Mouse (Mus musculus) liver, embryonic 15.5 days (tissue): ENCODE measurements around the gene Rbm43. TPM values are rescaled to one million over a fixed set of nuclear protein-coding genes. Genes with fewer than 3 reads are reported as not detected.

Source experiments
- ATAC-seq: fragments of 200-750 bp; cut with Nextera tagmentation; 2 replicates; pipeline ENCODE4 v1.8.0; 2017; ENCODE audit warnings: moderate number of reproducible peaks, mild to moderate bottlenecking, moderate library complexity; ENCODE audit not compliant: insufficient read depth
- H3K27ac ChIP-seq: fragments of 300-500 bp; sonication (generic); replicated peaks from 2 replicates; pipeline ENCODE4 v1.5.1; 2015; ENCODE audit warnings: mild to moderate bottlenecking, inconsistent platforms
- H3K27me3 ChIP-seq: fragments of 300-500 bp; sonication (generic); 2 replicates; pipeline ENCODE4 v1.6.1; 2015; ENCODE audit warnings: mild to moderate bottlenecking, inconsistent platforms
- H3K36me3 ChIP-seq: fragments of 300-500 bp; sonication (generic); replicated peaks from 2 replicates; pipeline ENCODE4 v1.6.1; 2015; ENCODE audit warnings: moderate library complexity, mild to moderate bottlenecking, inconsistent platforms
- H3K4me1 ChIP-seq: fragments of 300-500 bp; sonication (generic); replicated peaks from 2 replicates; pipeline ENCODE4 v1.6.1; 2015; ENCODE audit warnings: inconsistent platforms
- H3K4me2 ChIP-seq: fragments of 300-500 bp; sonication (generic); 2 replicates; pipeline ENCODE4 v1.6.1; 2015; ENCODE audit warnings: moderate library complexity, mild to moderate bottlenecking, inconsistent platforms
- H3K4me3 ChIP-seq: fragments of 300-500 bp; sonication (generic); replicated peaks from 2 replicates; pipeline ENCODE4 v1.5.1; 2015; ENCODE audit warnings: mild to moderate bottlenecking, inconsistent platforms
- H3K9ac ChIP-seq: fragments of 300-500 bp; sonication (generic); 2 replicates; pipeline ENCODE4 v1.6.1; 2015; ENCODE audit warnings: moderate library complexity, mild to moderate bottlenecking, inconsistent platforms
- H3K9me3 ChIP-seq: fragments of 300-500 bp; sonication (generic); replicated peaks from 2 replicates; pipeline ENCODE4 v1.6.1; 2016; ENCODE audit warnings: inconsistent platforms
- WGBS: fragments of 180-500 bp; shearing (Covaris S2); methylation state at CpG from one replicate; pipeline ENCODE4 v1.1.7; 2015; ENCODE audit warnings: mixed read lengths; ENCODE audit not compliant: insufficient replicate concordance; 5-methylcytosine and 5-hydroxymethylcytosine counted together
- polyA plus RNA-seq: library from polyadenylated mRNA; unstranded; fragments of >200 nt; fragmentation: Nextera tagmentation; extraction: Ambion mirVana; gene quantifications from 2 replicates; pipeline ENCODE4 v1.2.1, GENCODE M21; 2015

The Rbm43 gene
- polyA plus RNA-seq: 20.3 and 22.0 TPM in 2 replicates

GRCm38 (mm10) chr2:51934574-51935334 is at the start of gene Rbm43:
Gene Rbm43 (minus strand): TSS chr2:51935163.
- Histone ChIP-seq H3K9ac (peak within 1 kb of the TSS; percentile 84), H3K36me3 (peaks cover 21% of the 10 kb centered on the region), H3K9me3 (no peaks in the 10 kb centered on the region), H3K27me3 (no peaks in the 10 kb centered on the region), H3K4me3 (peak within 1 kb of the TSS; percentile 85), H3K27ac (peak within 1 kb of the TSS; percentile 90), H3K4me2 (peak within 1 kb of the TSS; percentile 77), H3K4me1 (peaks cover 70% of the 10 kb centered on the region)
- peak; percentile 67 for ATAC-seq
- WGBS: under 1% methylated on average over 48 of the region's 48 CpGs

- 28% methylated on average over 13 of the region's 13 CpGs for WGBS
- Histone ChIP-seq H3K4me3 (peak overlapping the region; percentile 38), H3K9ac (no peak overlapping the region; the same call in 1 of the 2 replicates), H3K4me2 (peak overlapping the region; percentile 54), H3K36me3 (no peaks in the 10 kb centered on the region), H3K9me3 (no peaks in the 10 kb centered on the region), H3K4me1 (peaks cover 5% of the 10 kb centered on the region; the same call in 1 of the 2 replicates), H3K27me3 (no peaks in the 10 kb centered on the region), H3K27ac (no peak overlapping the region)
- ATAC-seq: no peak
Measured at GRCm38 (mm10) chr2:51982288-51982687, 47.3 kb upstream of the Rbm43 start.

GRCm38 (mm10) chr2:51981630-51982029 is 46.7 kb upstream of the Rbm43 start:
- Histone ChIP-seq H3K4me3 (no peak overlapping the region), H3K27me3 (no peaks in the 10 kb centered on the region), H3K4me1 (peaks cover 5% of the 10 kb centered on the region; the same call in 1 of the 2 replicates), H3K4me2 (peak overlapping the region; percentile 54), H3K36me3 (no peaks in the 10 kb centered on the region), H3K9ac (no peak overlapping the region), H3K9me3 (no peaks in the 10 kb centered on the region), H3K27ac (no peak overlapping the region)
- 11% methylated on average over 11 of the region's 11 CpGs for WGBS
- no peak for ATAC-seq

- H3K9me3 ChIP-seq: no peaks in the 10 kb centered on the region
- peak within 1 kb of the TSS; percentile 73 for H3K4me3 ChIP-seq
- H3K27ac ChIP-seq: peak within 1 kb of the TSS; percentile 78
- peak within 1 kb of the TSS; percentile 62 for H3K9ac ChIP-seq
- WGBS: 66% methylated on average over 9 of the region's 9 CpGs
- H3K27me3 ChIP-seq: no peaks in the 10 kb centered on the region
- peaks cover 13% of the 10 kb centered on the region for H3K4me1 ChIP-seq
- H3K4me2 ChIP-seq: peak within 1 kb of the TSS; percentile 76
- ATAC-seq: peak; percentile 54; the same call in 1 of the 2 replicates
- no peaks in the 10 kb centered on the region for H3K36me3 ChIP-seq
Measured at GRCm38 (mm10) chr2:51973410-51973968, 38.5 kb upstream of the Rbm43 start, which contains the start of gene Nmi. Gene Nmi (minus strand): TSS chr2:51973494.

GRCm38 (mm10) chr2:51972641-51973409 is 37.9 kb upstream of the Rbm43 start:
- peak; percentile 74 for ATAC-seq
- Histone ChIP-seq H3K4me1 (peaks cover 13% of the 10 kb centered on the region), H3K9ac (peak overlapping the region; percentile 62), H3K27me3 (no peaks in the 10 kb centered on the region), H3K4me2 (peak overlapping the region; percentile 76), H3K4me3 (peak overlapping the region; percentile 73), H3K27ac (peak overlapping the region; percentile 78), H3K36me3 (no peaks in the 10 kb centered on the region), H3K9me3 (no peaks in the 10 kb centered on the region)
- WGBS: 2% methylated on average over 40 of the region's 40 CpGs

- H3K4me1 ChIP-seq: peaks cover 13% of the 10 kb centered on the region
- H3K9me3 ChIP-seq: no peaks in the 10 kb centered on the region
- WGBS: 18% methylated on average over 5 of the region's 5 CpGs
- no peaks in the 10 kb centered on the region for H3K27me3 ChIP-seq
- H3K4me3 ChIP-seq: peak overlapping the region; percentile 73
- H3K36me3 ChIP-seq: no peaks in the 10 kb centered on the region
- peak overlapping the region; percentile 76 for H3K4me2 ChIP-seq
- peak; percentile 35; the same call in 1 of the 2 replicates for ATAC-seq
- no peak overlapping the region for H3K9ac ChIP-seq
- H3K27ac ChIP-seq: peak overlapping the region; percentile 78; the same call in 1 of the 2 replicates
Measured at GRCm38 (mm10) chr2:51972142-51972541, 37.2 kb upstream of the Rbm43 start.

GRCm38 (mm10) chr2:51970897-51971296 is 35.9 kb upstream of the Rbm43 start:
- peaks cover 13% of the 10 kb centered on the region for H3K4me1 ChIP-seq
- no peak overlapping the region for H3K4me3 ChIP-seq
- H3K9me3 ChIP-seq: no peaks in the 10 kb centered on the region
- 94% methylated on average over 4 of the region's 4 CpGs for WGBS
- no peak overlapping the region for H3K27ac ChIP-seq
- no peak overlapping the region for H3K4me2 ChIP-seq
- no peaks in the 10 kb centered on the region for H3K36me3 ChIP-seq
- H3K27me3 ChIP-seq: no peaks in the 10 kb centered on the region
- ATAC-seq: no peak
- H3K9ac ChIP-seq: no peak overlapping the region

- no peak overlapping the region for H3K4me3 ChIP-seq
- no peak overlapping the region for H3K27ac ChIP-seq
- H3K36me3 ChIP-seq: no peaks in the 10 kb centered on the region
- 61% methylated on average over 3 of the region's 3 CpGs for WGBS
- no peak overlapping the region for H3K9ac ChIP-seq
- H3K4me2 ChIP-seq: no peak overlapping the region
- no peak for ATAC-seq
- H3K27me3 ChIP-seq: no peaks in the 10 kb centered on the region
- no peaks in the 10 kb centered on the region for H3K9me3 ChIP-seq
- peaks cover 2% of the 10 kb centered on the region; the same call in 1 of the 2 replicates for H3K4me1 ChIP-seq
Measured at GRCm38 (mm10) chr2:51967288-51967687, 32.3 kb upstream of the Rbm43 start.

GRCm38 (mm10) chr2:51953648-51954204 is 18.8 kb upstream of the Rbm43 start:
- H3K27ac ChIP-seq: no peak overlapping the region
- WGBS: 48% methylated on average over 7 of the region's 7 CpGs
- no peak overlapping the region for H3K4me2 ChIP-seq
- no peaks in the 10 kb centered on the region for H3K36me3 ChIP-seq
- H3K27me3 ChIP-seq: no peaks in the 10 kb centered on the region
- H3K9ac ChIP-seq: no peak overlapping the region
- H3K9me3 ChIP-seq: no peaks in the 10 kb centered on the region
- H3K4me1 ChIP-seq: no peaks in the 10 kb centered on the region
- ATAC-seq: no peak
- no peak overlapping the region for H3K4me3 ChIP-seq

- 43% methylated on average over 1 of the region's 1 CpGs for WGBS
- no peak overlapping the region for H3K4me3 ChIP-seq
- no peak overlapping the region for H3K9ac ChIP-seq
- no peaks in the 10 kb centered on the region for H3K27me3 ChIP-seq
- ATAC-seq: no peak
- H3K4me1 ChIP-seq: no peaks in the 10 kb centered on the region
- H3K36me3 ChIP-seq: no peaks in the 10 kb centered on the region
- no peaks in the 10 kb centered on the region for H3K9me3 ChIP-seq
- H3K27ac ChIP-seq: no peak overlapping the region
- no peak overlapping the region for H3K4me2 ChIP-seq
Measured at GRCm38 (mm10) chr2:51950876-51951275, 15.9 kb upstream of the Rbm43 start.
